Mouse (Mus musculus) forebrain, embryonic 16.5 days (tissue): ENCODE data around the gene Btbd35f25. TPM values are rescaled to one million over a fixed set of nuclear protein-coding genes. Genes with fewer than 3 reads are reported as not detected.
"Not testable (repeated sequence)": the region's sequence is repeated elsewhere in the genome, so short reads cannot be mapped to it uniquely, and the experiment has no call there.

Experiments
- ATAC-seq: fragments of 200-750 bp; cut with Nextera tagmentation; 2 replicates; pipeline ENCODE4 v1.8.0; 2017; ENCODE audit warnings: mild to moderate bottlenecking, moderate library complexity
- H3K27ac ChIP-seq: fragments of 300-500 bp; sonication (generic); 2 replicates; pipeline ENCODE4 v1.5.1; 2014; ENCODE audit warnings: low read length, control low read depth
- H3K27me3 ChIP-seq: fragments of 300-500 bp; sonication (generic); replicated peaks from 2 replicates; pipeline ENCODE4 v1.6.1; 2014; ENCODE audit warnings: low read length; ENCODE audit not compliant: control insufficient read depth, insufficient read depth
- H3K36me3 ChIP-seq: fragments of 300-500 bp; sonication (generic); 2 replicates; pipeline ENCODE4 v1.6.1; 2014; ENCODE audit not compliant: control insufficient read depth, insufficient read depth
- H3K4me1 ChIP-seq: fragments of 300-500 bp; sonication (generic); replicated peaks from 2 replicates; pipeline ENCODE4 v1.6.1; 2014; ENCODE audit warnings: low read length; ENCODE audit not compliant: control insufficient read depth, insufficient read depth
- H3K4me2 ChIP-seq: fragments of 300-500 bp; sonication (generic); 2 replicates; pipeline ENCODE4 v1.6.1; 2014; ENCODE audit warnings: mild to moderate bottlenecking, low read length, control low read depth
- H3K4me3 ChIP-seq: fragments of 300-500 bp; sonication (generic); replicated peaks from 2 replicates; pipeline ENCODE4 v1.5.1; 2014; ENCODE audit warnings: mild to moderate bottlenecking, low read length, control low read depth
- H3K9ac ChIP-seq: fragments of 300-500 bp; sonication (generic); replicated peaks from 2 replicates; pipeline ENCODE4 v1.6.1; 2014; ENCODE audit warnings: low read depth, low read length, control low read depth
- H3K9me3 ChIP-seq: fragments of 300-500 bp; sonication (generic); 2 replicates; pipeline ENCODE4 v1.6.1; 2016; ENCODE audit warnings: low read length; ENCODE audit not compliant: control insufficient read depth
- WGBS: fragments of 180-500 bp; shearing (Covaris S2); extraction: QIAGEN DNeasy Blood & Tissue Kit; methylation state at CpG from one replicate; pipeline ENCODE4 v1.1.7; 2014; 5-methylcytosine and 5-hydroxymethylcytosine counted together
- polyA plus RNA-seq: library from polyadenylated mRNA; unstranded; fragments of >200 nt; fragmentation: Nextera tagmentation; extraction: Ambion mirVana; gene quantifications from 2 replicates; pipeline ENCODE4 v1.2.1, GENCODE M21; 2015

Gene Btbd35f25
- not detected in 2 replicates for polyA plus RNA-seq

GRCm38 (mm10) chrX:31717056-31717455 is at the start of gene Btbd35f25:
Gene Btbd35f25, minus strand, starts transcription at chrX:31717156.
- ATAC-seq, H3K4me2 ChIP-seq, H3K36me3 ChIP-seq, H3K9ac ChIP-seq, H3K9me3 ChIP-seq, H3K4me1 ChIP-seq, H3K27ac ChIP-seq, H3K4me3 ChIP-seq, H3K27me3 ChIP-seq: not testable (repeated sequence)
- 77% methylated on average over 3 of the region's 4 CpGs for WGBS

- no peak for ATAC-seq
- Histone ChIP-seq H3K9ac (no peak overlapping the region), H3K36me3 (no peaks in the 10 kb centered on the region), H3K27ac (no peak overlapping the region), H3K9me3 (peaks cover 65% of the 10 kb centered on the region), H3K4me3 (no peak overlapping the region), H3K4me1 (no peaks in the 10 kb centered on the region), H3K4me2 (no peak overlapping the region), H3K27me3 (no peaks in the 10 kb centered on the region)
These were observed 49.3 kb upstream of the Btbd35f25 start for GRCm38 (mm10) chrX:31766255-31766654.

- H3K36me3 ChIP-seq, result no peaks in the 10 kb centered on the region
- no peak overlapping the region for H3K27ac ChIP-seq
- no peak overlapping the region for H3K4me3 ChIP-seq
- no peaks in the 10 kb centered on the region for H3K4me1 ChIP-seq
- H3K27me3 ChIP-seq, result no peaks in the 10 kb centered on the region
- peaks cover 65% of the 10 kb centered on the region for H3K9me3 ChIP-seq
- no peak for ATAC-seq
- WGBS, result 97% methylated on average over 1 of the region's 1 CpGs
- no peak overlapping the region for H3K9ac ChIP-seq
- no peak overlapping the region for H3K4me2 ChIP-seq
These were observed 47.0 kb upstream of the Btbd35f25 start for GRCm38 (mm10) chrX:31764001-31764400.

DNA sequence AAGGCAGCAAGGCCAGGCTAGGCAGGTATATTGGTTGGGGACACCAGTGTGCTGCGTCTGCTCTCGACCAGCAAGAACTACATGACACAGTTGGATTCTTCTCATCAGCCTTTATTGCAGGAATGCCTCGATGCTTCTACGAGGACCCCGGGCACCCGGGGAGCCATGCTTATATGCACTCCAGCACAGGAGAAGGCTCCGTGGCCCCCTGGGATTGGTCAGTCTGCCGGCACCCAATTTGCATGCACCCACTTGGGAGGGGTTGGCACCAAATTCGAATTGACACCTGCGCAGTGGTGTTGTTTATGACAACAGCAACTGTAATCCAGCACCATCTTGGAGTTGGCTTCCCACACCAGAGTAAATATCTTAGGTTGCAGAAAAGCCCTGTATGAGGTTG is 28.1 kb upstream of the Btbd35f25 start:
- Histone ChIP-seq H3K36me3 (no peaks in the 10 kb centered on the region), H3K27me3 (no peaks in the 10 kb centered on the region), H3K4me2 (no peak overlapping the region), H3K9ac (no peak overlapping the region), H3K27ac (no peak overlapping the region), H3K4me3 (no peak overlapping the region), H3K9me3 (peaks cover 28% of the 10 kb centered on the region), H3K4me1 (no peaks in the 10 kb centered on the region)
- WGBS, result 87% methylated on average over 10 of the region's 10 CpGs
- no peak for ATAC-seq

- Histone ChIP-seq H3K36me3 (no peaks in the 10 kb centered on the region), H3K9ac (no peak overlapping the region), H3K4me3 (no peak overlapping the region), H3K4me2 (no peak overlapping the region), H3K27me3 (no peaks in the 10 kb centered on the region), H3K9me3 (peaks cover 17% of the 10 kb centered on the region), H3K27ac (no peak overlapping the region), H3K4me1 (no peaks in the 10 kb centered on the region)
- 70% methylated on average over 6 of the region's 6 CpGs for WGBS
- no peak for ATAC-seq
These were observed 20.0 kb upstream of the Btbd35f25 start for GRCm38 (mm10) chrX:31736958-31737357.

Other genes starting within 250 kb of the Btbd35f25 start
- gene Gm21883, start 142.9 kb downstream of the Btbd35f25 start, polyA plus RNA-seq, result not detected in 2 replicates
- gene Spin2e, start 98.2 kb downstream of the Btbd35f25 start, polyA plus RNA-seq, result not detected in 2 replicates
- not detected in 2 replicates for gene Gm21637, start 244.9 kb upstream of the Btbd35f25 start, polyA plus RNA-seq